Mouse (Mus musculus): ENCODE data around the gene Cluh. TPM values are rescaled to one million over a fixed set of nuclear protein-coding genes. Genes with fewer than 3 reads are reported as not detected.

Gene Cluh
- polyA plus RNA-seq (2015; fragmentation: Nextera tagmentation; extraction: Ambion mirVana) = 22.5 and 22.7 TPM in 2 replicates

- peaks cover 6% of the 10 kb centered on the region for H3K36me3 ChIP-seq
- peak within 1 kb of the TSS; percentile 89 for H3K4me2 ChIP-seq
- H3K27me3 ChIP-seq = no peaks in the 10 kb centered on the region
- H3K9me3 ChIP-seq = no peaks in the 10 kb centered on the region
- ATAC-seq (ENCODE audit: insufficient number of reproducible peaks, insufficient read depth, low FRiP score, low TSS enrichment, low read depth) = peak; percentile 85
- peak within 1 kb of the TSS; percentile 98 for H3K4me3 ChIP-seq
- H3K9ac ChIP-seq = peak within 1 kb of the TSS; percentile 89
- peak within 1 kb of the TSS; percentile 57 for H3K27ac ChIP-seq
- H3K4me1 ChIP-seq = peaks cover 41% of the 10 kb centered on the region
- whole genome bisulfite sequencing = under 1% methylated on average over 57 of the region's 58 CpGs
Observed at GRCm38 (mm10) chr11:74649095-74649646, at the start of gene Cluh. Gene Cluh (plus strand): TSS chr11:74649495.

DNA sequence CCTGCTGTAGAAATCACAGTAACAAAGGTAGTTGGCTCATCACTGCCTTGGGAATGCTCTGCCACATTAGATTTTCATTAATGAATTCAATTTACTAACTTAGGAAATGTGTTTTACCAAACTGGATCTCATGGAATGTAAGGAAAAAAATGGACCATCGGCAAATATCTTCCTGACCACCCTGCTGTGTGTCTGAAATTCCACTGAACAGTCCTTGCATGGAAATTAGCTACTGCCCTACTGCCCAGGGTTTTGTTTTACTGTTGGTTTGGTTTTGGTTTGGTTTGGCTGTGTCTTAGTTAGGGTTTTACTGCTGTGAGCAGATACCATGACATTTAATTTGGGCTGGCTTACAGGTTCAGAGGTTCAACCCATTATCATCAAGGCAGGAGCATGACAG, 47.0 kb upstream of the Cluh start:
- no peak for ATAC-seq (ENCODE audit: insufficient number of reproducible peaks, insufficient read depth, low FRiP score, low TSS enrichment, low read depth)
- no peak overlapping the region for H3K4me2 ChIP-seq
- no peak overlapping the region for H3K27ac ChIP-seq
- H3K9ac ChIP-seq = no peak overlapping the region
- no peaks in the 10 kb centered on the region for H3K9me3 ChIP-seq
- 84% methylated on average over 1 of the region's 1 CpGs for whole genome bisulfite sequencing
- H3K36me3 ChIP-seq = no peaks in the 10 kb centered on the region
- no peak overlapping the region for H3K4me3 ChIP-seq
- 0 out of 2 replicates have a peak, but pooled peaks cover 3% of the 10 kb centered on the region for H3K27me3 ChIP-seq
- no peaks in the 10 kb centered on the region for H3K4me1 ChIP-seq

- peak overlapping the region; percentile 39; the same call in 1 of the 2 replicates for H3K4me3 ChIP-seq
- H3K9ac ChIP-seq = no peak overlapping the region
- peaks cover 7% of the 10 kb centered on the region for H3K4me1 ChIP-seq
- H3K36me3 ChIP-seq = no peaks in the 10 kb centered on the region
- no peak overlapping the region for H3K27ac ChIP-seq
- WGBS = 19% methylated on average over 5 of the region's 5 CpGs
- H3K4me2 ChIP-seq = peak overlapping the region; percentile 66; the same call in 1 of the 2 replicates
- no peaks in the 10 kb centered on the region for H3K9me3 ChIP-seq
- ATAC-seq (ENCODE audit: insufficient number of reproducible peaks, insufficient read depth, low FRiP score, low TSS enrichment, low read depth) = no peak
- peaks cover 60% of the 10 kb centered on the region for H3K27me3 ChIP-seq
Observed at GRCm38 (mm10) chr11:74610068-74610467, 39.2 kb upstream of the Cluh start.

DNA sequence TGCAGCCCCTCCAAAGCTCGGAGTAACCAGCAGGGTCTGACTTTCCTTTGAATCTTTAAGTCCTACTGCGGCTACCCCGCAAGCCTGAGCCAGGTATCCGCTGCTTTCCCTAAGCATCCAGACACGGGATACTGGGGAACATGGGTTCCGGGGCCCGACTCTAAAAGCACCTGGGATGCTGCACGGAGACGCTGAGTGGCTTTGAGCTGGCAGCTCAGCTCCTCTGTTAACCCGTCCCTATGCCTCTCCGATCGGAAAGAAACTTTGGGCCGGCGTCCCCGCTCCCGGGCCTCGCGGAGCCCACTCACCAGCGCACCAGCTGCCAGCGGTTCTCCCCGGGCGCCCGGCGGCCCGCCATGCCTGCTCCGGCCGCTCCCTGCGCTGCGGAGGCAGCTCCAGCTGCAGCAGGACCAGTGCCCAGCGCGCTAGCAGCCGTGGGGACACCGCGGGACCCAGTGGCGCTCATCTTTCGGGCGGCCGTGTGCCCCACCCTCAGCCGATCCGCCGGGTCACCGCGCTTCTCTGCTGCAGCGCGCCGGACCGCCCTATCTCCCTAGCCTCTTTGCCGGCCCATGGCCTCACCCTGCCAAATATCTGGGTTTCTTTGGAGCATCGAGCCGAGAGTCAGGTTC, 38.6 kb upstream of the Cluh start, which contains the start of gene Rap1gap2:
Rap1gap2 (minus strand) TSS at position 371 of the 632 bp plus-strand sequence.
- ATAC-seq (ENCODE audit: insufficient number of reproducible peaks, insufficient read depth, low FRiP score, low TSS enrichment, low read depth) = no peak

DNA sequence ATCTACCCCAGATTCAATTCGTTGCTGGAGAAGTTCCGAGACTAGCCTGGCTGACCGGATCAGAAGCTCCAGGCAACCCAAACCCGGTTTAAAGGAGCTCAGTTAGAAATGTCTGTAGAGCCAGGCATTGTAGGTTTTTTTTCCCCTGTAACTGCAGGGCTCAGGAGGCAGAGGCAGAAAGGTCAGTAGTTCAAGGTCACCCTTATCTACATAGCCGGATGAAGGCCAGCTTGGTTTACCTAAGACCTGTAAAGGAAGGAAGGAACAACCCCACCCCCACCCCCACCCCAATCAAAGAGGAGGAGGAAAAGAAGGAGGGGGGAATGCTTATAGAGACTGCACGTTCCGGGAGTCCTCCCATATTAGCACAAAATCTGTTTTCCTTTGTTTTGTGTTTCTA, 37.9 kb upstream of the Cluh start:
- Histone ChIP-seq H3K27me3 (peaks cover 70% of the 10 kb centered on the region), H3K4me1 (peaks cover 7% of the 10 kb centered on the region), H3K4me3 (no peak overlapping the region), H3K4me2 (peak overlapping the region; percentile 66; the same call in 1 of the 2 replicates), H3K9me3 (no peaks in the 10 kb centered on the region), H3K9ac (no peak overlapping the region), H3K36me3 (no peaks in the 10 kb centered on the region), H3K27ac (no peak overlapping the region)
- ATAC-seq (ENCODE audit: insufficient number of reproducible peaks, insufficient read depth, low FRiP score, low TSS enrichment, low read depth) = no peak
- 18% methylated on average over 7 of the region's 7 CpGs for WGBS

More for the DNA sequence above, 38.6 kb upstream of the Cluh start, which contains the start of gene Rap1gap2:
- no peaks in the 10 kb centered on the region for H3K9me3 ChIP-seq
- no peak within 1 kb of the TSS for H3K9ac ChIP-seq
- WGBS = under 1% methylated on average over 50 of the region's 50 CpGs
- H3K4me3 ChIP-seq = peak within 1 kb of the TSS; percentile 39
- H3K36me3 ChIP-seq = no peaks in the 10 kb centered on the region
- peaks cover 64% of the 10 kb centered on the region for H3K27me3 ChIP-seq
- peak within 1 kb of the TSS; percentile 66 for H3K4me2 ChIP-seq
- no peak within 1 kb of the TSS for H3K27ac ChIP-seq
- H3K4me1 ChIP-seq = peaks cover 7% of the 10 kb centered on the region

DNA sequence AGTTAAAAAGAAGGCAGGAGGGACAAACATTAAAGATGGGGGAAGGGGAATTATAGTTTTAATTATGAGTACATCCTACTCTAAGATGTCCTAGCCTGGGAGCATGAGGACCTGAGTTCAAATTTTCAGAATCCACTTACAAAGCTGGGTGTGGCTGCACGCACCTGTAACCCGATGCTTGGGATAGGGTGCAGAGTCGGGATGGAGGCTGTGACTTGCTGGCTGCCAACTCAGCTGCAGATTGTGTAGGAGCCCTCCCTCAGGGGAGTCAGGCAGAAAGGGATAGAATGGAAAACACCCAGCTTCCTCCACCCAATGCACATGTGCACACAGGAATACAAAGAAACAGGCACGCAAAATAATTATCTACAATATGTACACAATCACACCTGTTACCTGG, 35.9 kb upstream of the Cluh start:
- Histone ChIP-seq H3K36me3 (no peaks in the 10 kb centered on the region), H3K27me3 (peaks cover 75% of the 10 kb centered on the region), H3K4me1 (peaks cover 7% of the 10 kb centered on the region), H3K9ac (no peak overlapping the region), H3K4me2 (no peak overlapping the region), H3K27ac (no peak overlapping the region), H3K4me3 (no peak overlapping the region), H3K9me3 (no peaks in the 10 kb centered on the region)
- no peak for ATAC-seq (ENCODE audit: insufficient number of reproducible peaks, insufficient read depth, low FRiP score, low TSS enrichment, low read depth)
- 56% methylated on average over 4 of the region's 4 CpGs for WGBS

DNA sequence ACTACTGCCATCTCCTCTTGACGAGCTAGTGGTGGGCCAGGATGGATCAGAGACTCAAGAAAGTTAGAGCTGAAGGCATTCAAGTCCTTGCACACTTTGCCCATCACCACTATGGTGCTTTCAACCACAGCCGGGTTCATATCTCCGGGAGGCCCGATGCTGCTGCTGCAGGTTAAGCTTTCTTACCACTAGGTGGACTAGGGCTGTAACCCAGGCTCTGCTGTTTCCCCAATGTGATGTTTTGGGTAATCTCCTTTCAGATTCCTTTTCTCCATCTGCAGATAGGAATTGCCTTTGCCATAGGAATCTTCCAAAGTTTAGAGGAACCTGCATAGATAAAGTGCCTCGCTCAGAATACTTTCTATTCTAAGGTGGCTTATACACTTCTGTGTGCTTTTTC, 33.7 kb upstream of the Cluh start:
- Histone ChIP-seq H3K9ac (no peak overlapping the region), H3K27ac (no peak overlapping the region), H3K4me2 (no peak overlapping the region), H3K9me3 (no peaks in the 10 kb centered on the region), H3K4me1 (peaks cover 12% of the 10 kb centered on the region), H3K27me3 (peaks cover 71% of the 10 kb centered on the region), H3K4me3 (no peak overlapping the region), H3K36me3 (no peaks in the 10 kb centered on the region)
- 54% methylated on average over 5 of the region's 5 CpGs for WGBS
- no peak for ATAC-seq (ENCODE audit: insufficient number of reproducible peaks, insufficient read depth, low FRiP score, low TSS enrichment, low read depth)

- peak; percentile 67; the same call in 1 of the 2 replicates for ATAC-seq (ENCODE audit: insufficient number of reproducible peaks, insufficient read depth, low FRiP score, low TSS enrichment, low read depth)
- peak within 1 kb of the TSS; percentile 65 for H3K4me2 ChIP-seq
- H3K4me3 ChIP-seq = peak within 1 kb of the TSS; percentile 37
- H3K27me3 ChIP-seq = peaks cover 56% of the 10 kb centered on the region
- WGBS = under 1% methylated on average over 55 of the region's 63 CpGs
- no peak within 1 kb of the TSS for H3K9ac ChIP-seq
- no peaks in the 10 kb centered on the region for H3K9me3 ChIP-seq
- H3K36me3 ChIP-seq = no peaks in the 10 kb centered on the region
- H3K27ac ChIP-seq = no peak within 1 kb of the TSS
- H3K4me1 ChIP-seq = peaks cover 7% of the 10 kb centered on the region
Observed at GRCm38 (mm10) chr11:74619201-74619955, 29.9 kb upstream of the Cluh start, which contains the start of gene Ccdc92b. Gene Ccdc92b (plus strand): TSS chr11:74619605.

DNA sequence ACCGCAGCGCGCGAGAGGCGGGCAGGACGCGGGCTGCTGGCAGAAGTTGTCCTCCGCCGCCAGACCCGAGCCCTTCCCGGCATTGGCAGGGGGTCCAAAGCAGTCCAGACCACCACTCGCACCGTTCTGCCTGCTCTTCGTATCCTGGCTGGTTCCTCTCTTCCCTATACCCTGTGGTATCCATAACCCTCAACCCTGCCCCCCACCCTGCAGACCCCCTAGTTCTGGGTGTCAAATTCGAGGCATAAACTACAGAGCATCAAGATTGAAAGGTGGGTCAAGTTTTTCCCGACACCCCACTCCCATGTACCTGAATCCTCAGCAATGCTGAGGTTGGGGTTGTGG, 29.4 kb upstream of the Cluh start:
- Histone ChIP-seq H3K4me1 (peaks cover 7% of the 10 kb centered on the region), H3K27me3 (peaks cover 54% of the 10 kb centered on the region), H3K4me3 (peak overlapping the region; percentile 37), H3K36me3 (no peaks in the 10 kb centered on the region), H3K9ac (no peak overlapping the region), H3K9me3 (no peaks in the 10 kb centered on the region), H3K27ac (no peak overlapping the region), H3K4me2 (peak overlapping the region; percentile 65)
- 0 out of 2 replicates have a peak, but pooled peaks have one; percentile 20 for ATAC-seq (ENCODE audit: insufficient number of reproducible peaks, insufficient read depth, low FRiP score, low TSS enrichment, low read depth)
- WGBS = 3% methylated on average over 7 of the region's 16 CpGs

GRCm38 (mm10) chr11:74621974-74622669, 27.2 kb upstream of the Cluh start:
- Histone ChIP-seq H3K27me3 (peaks cover 42% of the 10 kb centered on the region), H3K4me2 (no peak overlapping the region), H3K9ac (no peak overlapping the region), H3K9me3 (no peaks in the 10 kb centered on the region), H3K36me3 (no peaks in the 10 kb centered on the region), H3K4me3 (no peak overlapping the region), H3K4me1 (peaks cover 7% of the 10 kb centered on the region), H3K27ac (no peak overlapping the region)
- no peak for ATAC-seq (ENCODE audit: insufficient number of reproducible peaks, insufficient read depth, low FRiP score, low TSS enrichment, low read depth)
- 69% methylated on average over 8 of the region's 8 CpGs for WGBS

- Histone ChIP-seq H3K4me3 (no peak overlapping the region), H3K27ac (no peak overlapping the region), H3K4me1 (peaks cover 7% of the 10 kb centered on the region), H3K9me3 (no peaks in the 10 kb centered on the region), H3K4me2 (no peak overlapping the region), H3K27me3 (peaks cover 32% of the 10 kb centered on the region), H3K36me3 (no peaks in the 10 kb centered on the region), H3K9ac (no peak overlapping the region)
- 76% methylated on average over 6 of the region's 6 CpGs for WGBS
- ATAC-seq (ENCODE audit: insufficient number of reproducible peaks, insufficient read depth, low FRiP score, low TSS enrichment, low read depth) = no peak
Observed at GRCm38 (mm10) chr11:74623693-74624092, 25.6 kb upstream of the Cluh start.
